Mouse (Mus musculus) CH12.LX (cell line): Measurements from ENCODE around the gene Gng12. TPM values are rescaled to one million over a fixed set of nuclear protein-coding genes. Genes with fewer than 3 reads are reported as not detected.

Experiments used
- DNase-seq: peaks from one replicate; pipeline ENCODE4 v3.0.0-alpha.2; 2013; ENCODE audit errors: extremely low read depth
- H3K27ac ChIP-seq: 2 replicates; pipeline ENCODE4 v1.5.1; 2012; ENCODE audit warnings: low read depth, mild to moderate bottlenecking, control low read depth, moderate library complexity; ENCODE audit not compliant: insufficient read depth
- H3K27me3 ChIP-seq: replicated peaks from 2 replicates; pipeline ENCODE3; 2012; ENCODE audit warnings: inconsistent platforms
- H3K36me3 ChIP-seq, 2 experiments: replicated peaks in 1 of 2; 2 replicates each; pipeline versions ENCODE3 to v1.6.1; 2012; ENCODE audit warnings: inconsistent platforms in 1 of 2, low read length in 1 of 2, mild to moderate bottlenecking in 1 of 2, mixed read lengths in 1 of 2, moderate library complexity in 1 of 2; ENCODE audit not compliant: control insufficient read depth in 1 of 2, insufficient read depth in 1 of 2
- H3K4me1 ChIP-seq, 2 experiments: 2 replicates each; pipeline ENCODE4 v1.6.1; 2012; ENCODE audit warnings: inconsistent platforms in 1 of 2, moderate library complexity in 1 of 2; ENCODE audit not compliant: insufficient read depth in 2 of 2, control insufficient read depth in 1 of 2
- H3K4me2 ChIP-seq: 2 replicates; pipeline ENCODE4 v1.6.1; 2012; ENCODE audit warnings: low read depth, mild to moderate bottlenecking, control low read depth; ENCODE audit not compliant: poor library complexity, insufficient read depth, severe bottlenecking
- H3K4me3 ChIP-seq, 3 experiments: fragments of 150-350 bp in 1 of 3; sonication (generic) in 1 of 3; replicated peaks in 1 of 3; 2 replicates each; pipeline versions ENCODE3 to v1.5.1; 2011 to 2012; ENCODE audit warnings: low read depth in 2 of 3, low read length in 2 of 3, mild to moderate bottlenecking in 2 of 3, moderate library complexity in 2 of 3, control low read depth in 1 of 3, improper control_type of control experiment in 1 of 3, inconsistent platforms in 1 of 3, mixed read lengths in 1 of 3; ENCODE audit not compliant: poor library complexity in 1 of 3
- H3K79me2 ChIP-seq: replicated peaks from 2 replicates; pipeline ENCODE4 v1.6.1; 2012; ENCODE audit warnings: mild to moderate bottlenecking, moderate library complexity; ENCODE audit not compliant: control insufficient read depth, poor library complexity, insufficient read depth, severe bottlenecking; ENCODE audit errors: extremely low read depth
- H3K9ac ChIP-seq: 2 replicates; pipeline ENCODE4 v1.6.1; 2012; ENCODE audit warnings: low read depth, mild to moderate bottlenecking, control low read depth, moderate library complexity; ENCODE audit not compliant: insufficient read depth
- H3K9me3 ChIP-seq: replicated peaks from 2 replicates; pipeline ENCODE3; 2012; ENCODE audit warnings: low read length, inconsistent platforms, mixed read lengths
- BHLHE40 ChIP-seq: IDR thresholded peaks from 2 replicates; pipeline ENCODE4 v1.6.1; 2011; ENCODE audit warnings: mild to moderate bottlenecking, low read depth, low read length, improper control_type of control experiment
- CHD1 ChIP-seq: IDR thresholded peaks from 2 replicates; pipeline ENCODE4 v1.6.1; 2012; ENCODE audit warnings: low read depth, low read length, improper control_type of control experiment, inconsistent platforms
- CHD2 ChIP-seq: IDR thresholded peaks from 2 replicates; pipeline ENCODE4 v1.6.1; 2011; ENCODE audit warnings: low read length, improper control_type of control experiment
- E2F4 ChIP-seq: IDR thresholded peaks from 2 replicates; pipeline ENCODE4 v1.6.1; 2011; ENCODE audit warnings: low read depth, low read length, improper control_type of control experiment; ENCODE audit not compliant: insufficient replicate concordance
- ELF1 ChIP-seq: IDR thresholded peaks from 2 replicates; pipeline ENCODE4 v1.6.1; 2014; ENCODE audit warnings: low read depth, mild to moderate bottlenecking, inconsistent platforms, low read length, improper control_type of control experiment
- EP300 ChIP-seq: IDR thresholded peaks from 2 replicates; pipeline ENCODE4 v1.6.1; 2011; ENCODE audit warnings: low read length, improper control_type of control experiment
- ETS1 ChIP-seq: conservative IDR thresholded peaks from 2 replicates; pipeline ENCODE4 v1.6.1; 2012; ENCODE audit warnings: low read depth, mild to moderate bottlenecking, inconsistent platforms, low read length, improper control_type of control experiment, moderate library complexity
- GABPA ChIP-seq: IDR thresholded peaks from 2 replicates; pipeline ENCODE4 v1.6.1; 2012; ENCODE audit warnings: low read depth, low read length, improper control_type of control experiment, inconsistent platforms; ENCODE audit not compliant: insufficient replicate concordance
- JUN ChIP-seq: IDR thresholded peaks from 2 replicates; pipeline ENCODE4 v1.6.1; 2011; ENCODE audit warnings: low read depth, mild to moderate bottlenecking, low read length, improper control_type of control experiment, moderate library complexity; ENCODE audit not compliant: insufficient read depth
- JUND ChIP-seq: conservative IDR thresholded peaks from 2 replicates; pipeline ENCODE4 v1.6.1; 2011; ENCODE audit warnings: low read depth, low read length, improper control_type of control experiment
- MAFK ChIP-seq: IDR thresholded peaks from 2 replicates; pipeline ENCODE4 v1.6.1; 2011; ENCODE audit warnings: low read length, improper control_type of control experiment; ENCODE audit not compliant: insufficient replicate concordance
- MAX ChIP-seq: IDR thresholded peaks from 2 replicates; pipeline ENCODE4 v1.6.1; 2011; ENCODE audit warnings: low read length, improper control_type of control experiment
- MAZ ChIP-seq: IDR thresholded peaks from 2 replicates; pipeline ENCODE4 v1.6.1; 2012; ENCODE audit warnings: low read depth, mild to moderate bottlenecking, inconsistent platforms, low read length, improper control_type of control experiment, moderate library complexity
- MXI1 ChIP-seq: IDR thresholded peaks from 2 replicates; pipeline ENCODE4 v1.6.1; 2011; ENCODE audit warnings: mild to moderate bottlenecking, low read depth, low read length, improper control_type of control experiment
- MYC ChIP-seq: IDR thresholded peaks from 2 replicates; pipeline ENCODE4 v1.6.1; 2011; ENCODE audit warnings: low read depth, mild to moderate bottlenecking, improper control_type of control experiment, low read length
- NRF1 ChIP-seq: IDR thresholded peaks from 2 replicates; pipeline ENCODE4 v1.6.1; 2014; ENCODE audit warnings: low read depth, mild to moderate bottlenecking, inconsistent platforms, low read length, improper control_type of control experiment, moderate library complexity
- PAX5 ChIP-seq: IDR thresholded peaks from 2 replicates; pipeline ENCODE4 v1.6.1; 2012; ENCODE audit warnings: low read length, inconsistent platforms, mixed read lengths
- POLR2A ChIP-seq: IDR thresholded peaks from 2 replicates; pipeline ENCODE4 v1.6.1; 2011; ENCODE audit warnings: low read depth, mild to moderate bottlenecking, improper control_type of control experiment, low read length
- RAD21 ChIP-seq: IDR thresholded peaks from 2 replicates; pipeline ENCODE4 v1.6.1; 2011; ENCODE audit warnings: low read depth, mild to moderate bottlenecking, low read length, improper control_type of control experiment, moderate library complexity
- SIN3A ChIP-seq: IDR thresholded peaks from 2 replicates; pipeline ENCODE4 v1.6.1; 2012; ENCODE audit warnings: low read length, improper control_type of control experiment, inconsistent platforms
- TCF12 ChIP-seq: IDR thresholded peaks from 2 replicates; pipeline ENCODE4 v1.6.1; 2014; ENCODE audit warnings: low read depth, mild to moderate bottlenecking, inconsistent platforms, low read length, improper control_type of control experiment
- UBTF ChIP-seq: IDR thresholded peaks from 2 replicates; pipeline ENCODE4 v1.6.1; 2012; ENCODE audit warnings: low read depth, mild to moderate bottlenecking, inconsistent platforms, low read length, improper control_type of control experiment, moderate library complexity
- USF2 ChIP-seq: conservative IDR thresholded peaks from 2 replicates; pipeline ENCODE4 v1.6.1; 2011; ENCODE audit warnings: low read depth, low read length, improper control_type of control experiment
- ZC3H11A ChIP-seq: IDR thresholded peaks from 2 replicates; pipeline ENCODE4 v1.6.1; 2012; ENCODE audit warnings: low read depth, mild to moderate bottlenecking, inconsistent platforms, low read length, improper control_type of control experiment
- ZKSCAN1 ChIP-seq: IDR thresholded peaks from 2 replicates; pipeline ENCODE4 v1.6.1; 2012; ENCODE audit warnings: low read depth, inconsistent platforms, low read length, improper control_type of control experiment, borderline replicate concordance
- ZNF384 ChIP-seq: IDR thresholded peaks from 2 replicates; pipeline ENCODE4 v1.6.1; 2012; ENCODE audit warnings: low read depth, low read length, improper control_type of control experiment, inconsistent platforms
- dilution Hi-C: fragments of 300-500 bp; cut with MboI; formaldehyde crosslinking; loops from 2 replicates; pipeline ENCODE4 v1.14.3; 2020; ENCODE audit warnings: low sequenced_read_pairs; ENCODE audit not compliant: extremely low pct_unique_long_range_greater_than_20kb, extremely low pct_ligation_motif_present
- in situ Hi-C: fragments of 300-500 bp; cut with MboI; formaldehyde crosslinking; loops from 3 replicates; pipeline ENCODE4 v1.14.3; 2019; ENCODE audit warnings: low sequenced_read_pairs, low pct_ligation_motif_present, low pct_unique_long_range_greater_than_20kb, mixed read lengths
- polyA plus RNA-seq: library from polyadenylated mRNA; unstranded; fragments of >175 nt; gene quantifications from 2 replicates; pipeline ENCODE4 v1.2.1, GENCODE M21; 2012; ENCODE audit warnings: low read depth; ENCODE audit not compliant: insufficient read length
- total RNA-seq, 2 experiments: library from RNA; depleted of rRNA; stranded (reverse); fragments of 300-350 nt in 1 of 2; fragments of >200 nt in 1 of 2; gene quantifications; 2 replicates each; pipeline ENCODE4 v1.2.3; 2012 to 2014

Gng12 gene
- total RNA-seq (2012; rRNA removed) (3.4 and 3.9 TPM in 2 replicates), total RNA-seq (2014; rRNA removed) (11.0 and 12.2 TPM in 2 replicates), polyA plus RNA-seq (20.8 and 23.1 TPM in 2 replicates)

- H3K9me3 ChIP-seq: no peaks in the 10 kb centered on the region
- TF ChIP-seq ETS1: no peak
- no peak for TF ChIP-seq SIN3A
- TF ChIP-seq BHLHE40: no peak
- no peak for TF ChIP-seq JUND
- no peak for TF ChIP-seq EP300
- TF ChIP-seq CHD1: no peak
- no peak for TF ChIP-seq PAX5
- no peak for TF ChIP-seq MAZ
- no peak for TF ChIP-seq ZNF384
- TF ChIP-seq ELF1: no peak
- TF ChIP-seq CHD2: no peak
- TF ChIP-seq E2F4: no peak
- no peak for TF ChIP-seq TCF12
- TF ChIP-seq MXI1: 0 out of 2 replicates have a peak, but pooled peaks have one; percentile 25
- TF ChIP-seq JUN: no peak
- no peak for TF ChIP-seq USF2
- TF ChIP-seq NRF1: peak; percentile 39; the same call in 1 of the 2 replicates
- TF ChIP-seq MYC: no peak
- no peak for TF ChIP-seq ZC3H11A
- no peak for TF ChIP-seq MAFK
- no peak for TF ChIP-seq RAD21
- TF ChIP-seq UBTF: peak; percentile 65; the same call in 1 of the 2 replicates
- TF ChIP-seq POLR2A: 0 out of 2 replicates have a peak, but pooled peaks have one; percentile 35
- TF ChIP-seq ZKSCAN1: no peak
- no peak for TF ChIP-seq MAX
- no peak for TF ChIP-seq GABPA
- TF ChIP-seq, all 38 proteins: peak for 4
- Histone ChIP-seq H3K27ac (no peak within 1 kb of the TSS), H3K4me3 (peak within 1 kb of the TSS; percentile 39 to 89 (median 71)), H3K79me2 (no peaks in the 10 kb centered on the region), H3K36me3 (no peaks in the 10 kb centered on the region), H3K4me1 (peaks cover 7 to 28% of the 10 kb centered on the region in 2 experiments; a peak in 3 of 4 replicates), H3K9ac (peak within 1 kb of the TSS; percentile 74), H3K27me3 (no peaks in the 10 kb centered on the region), H3K4me2 (peak within 1 kb of the TSS; percentile 45)
- dilution Hi-C loops: no loop called here
- in situ Hi-C loops: no loop called here
- DNase-seq: peak; percentile 45
These were observed at the start of gene Gng12 for GRCm38 (mm10) chr6:66896119-66896920. Gene Gng12, plus strand, starts transcription at chr6:66896397.
